Mouse (Mus musculus): ENCODE results near the gene Spock2. TPM values are rescaled to one million over a fixed set of nuclear protein-coding genes. Genes with fewer than 3 reads are reported as not detected.
"Not testable (repeated sequence)": the region's sequence is repeated elsewhere in the genome, so short reads cannot be mapped to it uniquely, and the experiment has no call there.

Spock2 gene
- polyA plus RNA-seq, 1 experiment: 19.8 TPM

GRCm38 (mm10) chr10:60174506-60174905, 68.5 kb downstream of the Spock2 start:
- DNase-seq: no peak
- Histone ChIP-seq H3K27me3 (ENCODE audit: control insufficient read depth, insufficient read depth, low read length) (no peaks in the 10 kb centered on the region), H3K4me3 (ENCODE audit: control insufficient read depth, insufficient read depth, low read length) (no peak overlapping the region), H3K4me1 (replicated peaks; ENCODE audit: control insufficient read depth, insufficient read depth, low read length) (peaks cover 24% of the 10 kb centered on the region), H3K27ac (ENCODE audit: control insufficient read depth, insufficient read depth, low read length) (no peak overlapping the region), H3K36me3 (ENCODE audit: control insufficient read depth, insufficient read depth, low read length) (no peaks in the 10 kb centered on the region)
- TF ChIP-seq CTCF (IDR thresholded peaks at IDR 0.05; ENCODE audit: borderline replicate concordance, control insufficient read depth, extremely low read depth, insufficient read depth, low read length, poor library complexity) (no peak), POLR2A (IDR thresholded peaks at IDR 0.05; ENCODE audit: control insufficient read depth, extremely low read depth, insufficient read depth, low read length, poor library complexity) (no peak)
- WGBS: 84% methylated on average over 3 of the region's 3 CpGs

GRCm38 (mm10) chr10:60175306-60175705, 69.3 kb downstream of the Spock2 start:
- not testable (repeated sequence) for H3K36me3 ChIP-seq (ENCODE audit: control insufficient read depth, insufficient read depth, low read length); H3K4me3 ChIP-seq (ENCODE audit: control insufficient read depth, insufficient read depth, low read length); H3K27me3 ChIP-seq (ENCODE audit: control insufficient read depth, insufficient read depth, low read length); DNase-seq; H3K27ac ChIP-seq (ENCODE audit: control insufficient read depth, insufficient read depth, low read length)
- H3K4me1 ChIP-seq (replicated peaks; ENCODE audit: control insufficient read depth, insufficient read depth, low read length): peaks cover 26% of the 10 kb centered on the region
- 98% methylated on average over 9 of the region's 9 CpGs for WGBS

Other genes with a start within 250 kb of the Spock2 start
- gene Dnajb12, start 226.7 kb upstream of the Spock2 start, polyA plus RNA-seq (2012; rRNA removed): 44.6 and 50.4 TPM in 2 replicates
- gene Ddit4, start 154.4 kb upstream of the Spock2 start, polyA plus RNA-seq (2012; rRNA removed): 157 and 190 TPM in 2 replicates
- 24.2 and 26.2 TPM in 2 replicates for gene Ascc1, start 103.4 kb upstream of the Spock2 start, polyA plus RNA-seq (2012; rRNA removed)
- 108 and 136 TPM in 2 replicates for gene Anapc16, start 103.1 kb upstream of the Spock2 start, polyA plus RNA-seq (2012; rRNA removed)
- 2.1 and 4.5 TPM in 2 replicates for gene Chst3, start 113.0 kb downstream of the Spock2 start, polyA plus RNA-seq (2012; rRNA removed)
- 1,527 and 1,921 TPM in 2 replicates for gene Psap, start 171.4 kb downstream of the Spock2 start, polyA plus RNA-seq (2012; rRNA removed)
- gene Vsir, start 240.6 kb downstream of the Spock2 start, polyA plus RNA-seq (2012; rRNA removed): 162 and 166 TPM in 2 replicates